Mouse (Mus musculus): Measurements from ENCODE around the gene Adrm1.

Adrm1 gene

DNA sequence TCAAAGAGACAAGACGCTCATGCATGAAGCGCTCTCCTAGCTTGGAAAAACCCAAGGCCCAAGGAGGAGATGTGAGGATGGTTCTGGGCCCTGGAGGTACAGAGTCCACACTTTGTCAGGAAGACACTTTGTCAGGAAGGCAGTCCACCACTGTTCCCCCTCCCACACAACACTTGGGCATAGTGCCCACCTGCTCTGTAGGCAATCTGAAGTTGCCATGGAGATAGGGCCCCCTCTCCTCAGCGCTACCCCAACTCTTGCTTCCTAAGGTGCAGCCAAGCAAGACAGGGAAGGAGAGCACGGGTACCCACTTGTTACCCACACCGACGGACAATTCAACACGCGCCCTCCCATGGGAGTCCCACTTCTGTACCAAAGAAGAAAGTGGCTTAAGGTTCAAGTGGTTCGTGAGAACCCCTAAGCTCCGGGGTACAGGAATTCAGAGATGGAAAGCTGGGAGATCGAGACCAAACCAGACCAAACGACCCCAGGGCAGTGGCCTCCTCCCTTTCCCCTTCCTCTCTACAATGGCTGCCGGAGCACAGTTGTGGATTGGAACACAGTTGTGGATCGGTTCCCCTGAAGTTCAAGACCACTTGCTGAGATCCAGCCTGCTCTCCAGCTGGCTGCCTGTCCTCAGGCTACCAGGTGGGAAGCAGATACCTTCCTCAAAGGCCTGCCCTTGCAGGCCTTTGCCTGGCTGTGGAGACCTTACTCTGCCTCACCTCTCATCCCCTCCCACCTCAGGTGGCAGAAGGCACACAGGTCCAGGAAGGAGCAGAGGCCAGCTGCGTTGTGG lies 48.1 kb downstream of the Adrm1 start:
- DNase-seq = no peak

DNA sequence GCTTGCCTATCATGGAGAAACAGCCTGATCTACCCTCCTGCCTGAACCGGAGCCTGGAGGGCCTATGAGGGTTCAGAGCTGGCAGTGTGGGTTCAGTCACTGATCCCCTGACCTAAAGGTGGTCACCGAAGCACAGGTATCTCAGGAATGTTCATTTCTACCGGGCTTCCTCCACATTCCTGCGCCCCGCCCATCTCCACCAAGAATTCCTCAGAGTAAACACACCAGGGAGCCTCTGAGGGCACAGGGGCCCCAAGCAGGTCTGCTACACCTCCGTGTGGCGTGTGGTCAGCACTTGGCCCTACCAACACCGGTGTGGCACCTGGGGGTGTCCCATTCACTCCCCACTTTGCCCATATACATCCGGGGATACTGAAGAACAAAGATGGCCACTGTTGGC lies 48.9 kb downstream of the Adrm1 start:
- no peak for DNase-seq

DNA sequence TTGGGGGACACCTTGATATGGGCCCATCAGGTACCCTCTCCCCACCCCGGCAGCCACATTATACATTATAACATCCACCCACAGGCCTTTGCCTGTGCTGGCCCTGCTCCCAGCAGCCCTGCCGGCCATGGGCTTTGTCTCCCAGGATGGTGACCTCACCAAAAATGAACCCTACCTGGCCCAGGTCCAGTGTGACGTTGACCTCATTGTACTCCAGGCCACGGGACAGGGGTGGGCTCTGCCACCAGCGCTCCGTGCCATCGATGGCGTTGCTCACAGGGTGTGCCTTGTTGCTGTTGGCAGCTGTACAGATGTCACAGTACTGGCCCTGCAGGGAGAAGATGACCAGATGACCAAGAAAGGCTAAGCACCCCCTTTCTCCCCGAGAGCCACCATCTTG lies 49.8 kb downstream of the Adrm1 start:
- no peak for DNase-seq

DNA sequence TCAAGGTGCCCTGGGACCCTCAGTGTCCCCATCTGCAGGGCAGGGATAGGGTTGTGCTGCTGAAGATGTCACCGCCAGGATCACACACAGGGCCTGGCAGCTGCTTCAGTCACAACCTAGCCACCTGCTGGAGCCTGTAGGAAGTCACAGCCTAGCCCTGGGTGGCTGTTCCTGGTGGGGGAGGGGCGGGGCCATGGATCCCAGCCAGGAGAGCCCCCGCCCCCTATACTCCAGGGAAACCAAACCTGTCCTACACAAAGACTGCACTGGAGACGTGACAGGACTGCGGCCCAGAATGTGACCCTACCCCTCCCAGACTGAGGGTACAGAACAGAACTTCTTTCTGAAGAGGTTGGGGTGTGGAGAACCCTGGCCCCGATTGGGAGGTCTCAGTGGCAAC lies 51.0 kb downstream of the Adrm1 start:
- no peak for DNase-seq

GRCm38 (mm10) chr2:180224647-180225043 lies 53.4 kb downstream of the Adrm1 start:
- no peak for DNase-seq

DNA sequence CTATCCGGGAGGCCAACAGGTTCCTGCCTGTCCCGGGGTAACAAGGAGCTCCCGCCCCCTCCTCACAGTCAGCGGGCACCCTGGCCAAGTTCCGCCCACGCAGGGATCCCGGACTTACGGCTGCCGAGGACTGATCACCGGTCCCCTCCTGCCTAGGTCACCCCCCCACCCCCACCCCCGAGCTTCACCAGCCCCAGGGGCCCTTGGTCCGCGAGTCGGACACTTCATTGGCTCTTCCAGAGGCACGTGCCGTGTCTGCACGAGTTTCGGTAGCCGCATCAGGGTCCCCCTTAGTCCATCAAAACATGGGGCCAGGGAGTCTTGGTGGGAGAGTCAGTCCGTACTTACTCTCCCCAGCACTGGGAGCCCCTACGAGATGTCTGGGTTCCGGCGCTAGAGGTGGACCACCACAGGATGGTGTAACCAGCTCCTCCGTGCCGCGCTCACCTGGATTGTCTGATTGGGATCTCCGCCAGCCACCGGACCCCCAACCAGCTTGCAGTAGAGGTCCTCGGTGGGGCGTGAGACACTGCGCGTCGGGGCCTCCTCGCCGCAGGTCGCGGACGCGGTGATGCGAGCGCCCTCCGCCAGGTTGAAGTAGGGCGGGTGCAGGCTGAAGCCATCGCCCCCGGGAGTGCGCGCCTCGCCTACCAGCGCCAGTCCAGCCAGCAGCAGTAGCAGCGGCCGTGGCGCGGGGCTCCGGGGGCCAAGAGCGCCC lies 53.9 kb downstream of the Adrm1 start:
- no peak for DNase-seq

All from right cerebral cortex, postnatal 14 days (tissue).